Mouse (Mus musculus) thymus, adult 2 months (tissue): ENCODE data around the gene Cacna2d3.

Experiments
- CTCF ChIP-seq: fragments of 200-500 bp; IDR thresholded peaks from 2 replicates; pipeline ENCODE4 v1.5.1; 2012; ENCODE audit warnings: mild to moderate bottlenecking, control low read depth, low read length, moderate library complexity, borderline replicate concordance; ENCODE audit not compliant: control insufficient read depth, poor library complexity, insufficient read depth; ENCODE audit errors: extremely low read depth
- POLR2A ChIP-seq: fragments of 200-500 bp; IDR thresholded peaks from 2 replicates; pipeline ENCODE4 v1.6.1; 2012; ENCODE audit warnings: mild to moderate bottlenecking, low read length, control low read depth, moderate library complexity; ENCODE audit not compliant: control insufficient read depth, poor library complexity, insufficient read depth; ENCODE audit errors: extremely low read depth

- TF ChIP-seq CTCF (no peak), POLR2A (no peak)
These were observed 647.9 kb downstream of the Cacna2d3 start for GRCm38 (mm10) chr14:29073747-29074146.
